Mouse (Mus musculus): ENCODE results near the gene Dock8.

The Dock8 gene

DNA sequence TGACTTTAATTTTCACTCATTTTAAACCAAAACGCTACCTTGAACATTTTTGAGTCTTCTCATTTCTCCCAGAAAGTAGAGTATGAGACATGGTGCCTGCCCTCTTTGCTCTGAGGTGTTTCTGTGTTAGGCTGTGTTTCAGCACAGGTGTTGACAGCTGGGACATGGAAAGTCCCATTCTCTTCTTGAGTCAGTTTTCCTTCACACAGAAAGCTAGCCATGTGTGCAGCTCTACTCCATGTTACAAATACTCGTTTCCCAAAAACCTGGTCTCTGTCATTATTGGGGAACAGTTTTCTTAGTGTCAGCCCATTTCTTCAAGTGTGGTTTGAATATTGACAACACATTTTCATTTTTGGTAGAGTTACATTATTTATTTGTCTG, 63.5 kb downstream of the Dock8 start:
- no peak for DNase-seq

DNA sequence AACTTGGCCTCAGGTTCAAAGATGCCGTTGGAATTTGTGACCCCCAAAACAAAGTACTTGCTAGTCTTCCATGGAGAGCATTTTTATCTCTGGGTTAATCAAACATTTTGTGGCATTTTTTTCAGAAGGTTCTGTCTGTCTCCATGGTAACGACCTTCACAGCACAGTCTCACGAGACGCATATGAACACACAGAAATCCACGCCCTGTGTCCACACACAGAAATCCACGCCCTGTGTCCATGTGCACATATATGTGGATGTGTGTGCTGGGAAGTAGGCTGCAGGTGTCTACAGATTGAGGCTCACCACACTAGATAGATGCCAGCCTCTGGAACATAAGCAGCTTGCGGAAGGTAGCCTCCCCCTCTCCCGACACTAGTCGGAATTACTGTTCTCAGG, 66.9 kb downstream of the Dock8 start:
- DNase-seq, result no peak

DNA sequence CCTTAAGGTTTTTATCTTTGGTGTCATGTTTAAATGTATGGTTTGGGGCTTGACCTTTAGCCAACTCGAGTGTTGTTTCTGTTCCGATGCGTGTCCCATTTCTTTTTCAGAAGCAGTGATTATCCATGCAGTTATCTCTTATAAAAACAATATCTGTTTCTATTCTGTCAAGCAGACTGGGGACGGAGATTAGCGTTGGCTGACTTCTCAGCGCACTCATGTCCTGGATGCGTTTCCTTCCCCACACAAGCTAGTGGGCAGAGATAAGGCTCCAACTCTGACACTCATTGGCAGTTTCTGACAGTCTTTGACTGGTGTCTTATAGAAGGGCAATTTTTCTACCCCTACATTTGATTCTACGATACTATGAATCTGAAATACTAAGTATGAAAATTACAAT, 69.2 kb downstream of the Dock8 start:
- DNase-seq, result no peak

DNA sequence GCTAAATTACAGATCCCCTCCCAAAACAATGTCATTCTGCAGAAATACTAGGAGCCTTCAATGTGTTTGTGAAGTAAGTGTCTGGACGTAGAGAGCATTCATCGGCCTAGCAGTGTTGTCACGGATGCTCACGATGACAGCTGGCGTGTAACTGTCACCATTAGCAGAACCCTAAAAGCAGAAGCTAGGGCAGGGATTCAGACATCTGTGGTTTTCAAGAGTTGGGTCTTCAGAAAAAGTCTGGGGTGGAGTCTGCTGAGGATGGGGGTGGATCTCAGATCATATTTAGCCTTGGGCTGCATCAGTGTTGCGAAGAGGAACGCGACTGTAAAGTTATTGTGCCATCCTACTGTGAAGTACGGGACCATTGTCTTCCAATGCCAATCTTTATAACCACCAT, 73.2 kb downstream of the Dock8 start:
- DNase-seq, result no peak

DNA sequence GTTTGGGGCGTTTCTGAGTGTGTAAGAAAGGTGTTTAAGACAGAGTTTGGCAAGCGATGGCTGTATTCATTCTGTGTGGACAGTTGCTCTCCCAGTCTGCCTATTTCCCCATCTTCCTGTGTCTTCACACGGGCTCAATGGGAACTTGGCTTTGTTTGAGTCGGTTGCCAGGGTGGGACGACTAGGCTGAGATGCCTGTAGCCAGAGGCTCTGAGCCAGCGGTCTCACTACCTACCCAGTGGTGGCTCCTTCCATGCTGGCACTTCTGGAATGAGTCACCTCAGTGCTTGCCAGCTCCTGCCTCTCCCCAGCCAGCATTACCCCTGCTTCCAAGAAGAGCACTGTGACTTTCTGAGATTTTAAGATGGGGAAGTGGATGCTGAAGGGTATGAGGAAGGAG, 75.4 kb downstream of the Dock8 start:
- DNase-seq, result peak; percentile 9

DNA sequence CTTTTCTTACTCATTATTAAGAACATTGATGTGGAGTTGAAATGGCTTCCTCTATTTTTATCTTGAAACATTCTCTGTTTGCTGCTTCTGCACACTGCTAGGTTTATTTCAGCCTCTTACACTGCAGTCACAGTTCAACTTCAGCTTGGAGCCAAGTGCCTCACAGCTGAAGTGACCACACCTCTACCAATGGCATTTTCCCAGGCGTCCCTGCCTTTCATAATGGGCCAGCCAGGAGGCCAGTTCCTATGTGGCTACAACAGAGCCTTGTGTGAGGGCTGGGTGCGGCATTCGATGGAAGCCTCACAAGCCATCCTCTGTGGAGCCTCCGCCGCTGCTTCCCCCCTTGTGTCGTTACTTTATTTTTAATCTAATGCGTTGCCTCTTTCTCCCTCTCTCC, 78.3 kb downstream of the Dock8 start:
- DNase-seq, result no peak

DNA sequence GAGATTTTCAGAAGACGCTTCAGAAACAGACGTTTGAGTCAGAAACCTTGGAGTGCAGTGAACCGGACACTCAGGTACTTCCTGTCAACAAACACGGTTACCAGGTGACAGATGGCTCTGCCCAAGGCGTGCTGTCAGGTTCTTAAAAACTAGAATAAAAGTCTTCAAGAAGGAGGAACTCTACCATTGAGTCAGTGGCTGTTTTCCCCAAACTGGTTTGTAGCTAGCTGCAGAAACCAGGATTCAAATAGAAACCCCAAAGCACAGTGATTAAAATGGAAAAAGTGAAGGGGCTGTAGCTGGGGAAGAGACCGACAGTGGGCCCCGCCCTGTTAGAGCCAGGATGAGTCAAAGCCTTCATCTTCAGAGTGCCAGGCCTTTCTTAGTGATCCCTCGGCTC, 78.8 kb downstream of the Dock8 start:
- no peak for DNase-seq

DNA sequence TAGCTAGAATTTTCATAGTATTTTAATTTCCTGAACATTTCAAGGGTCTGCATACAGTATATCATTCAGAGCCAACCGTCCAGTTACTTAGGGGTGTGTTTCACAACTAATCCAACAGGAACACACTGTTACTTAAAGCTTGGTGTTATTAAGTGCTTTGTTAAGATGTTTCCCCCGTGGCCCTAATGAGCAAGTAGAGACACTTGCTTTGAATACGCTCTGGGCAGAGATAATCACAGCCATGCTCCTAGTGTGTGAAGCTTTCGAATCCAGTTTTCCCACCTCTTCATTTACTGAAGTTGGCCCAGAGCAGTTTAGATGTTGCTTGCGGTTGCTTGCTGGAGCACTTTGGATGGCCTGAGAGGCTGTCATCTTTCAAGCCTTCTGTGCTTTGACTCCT, 80.8 kb downstream of the Dock8 start:
- DNase-seq, result no peak

DNA sequence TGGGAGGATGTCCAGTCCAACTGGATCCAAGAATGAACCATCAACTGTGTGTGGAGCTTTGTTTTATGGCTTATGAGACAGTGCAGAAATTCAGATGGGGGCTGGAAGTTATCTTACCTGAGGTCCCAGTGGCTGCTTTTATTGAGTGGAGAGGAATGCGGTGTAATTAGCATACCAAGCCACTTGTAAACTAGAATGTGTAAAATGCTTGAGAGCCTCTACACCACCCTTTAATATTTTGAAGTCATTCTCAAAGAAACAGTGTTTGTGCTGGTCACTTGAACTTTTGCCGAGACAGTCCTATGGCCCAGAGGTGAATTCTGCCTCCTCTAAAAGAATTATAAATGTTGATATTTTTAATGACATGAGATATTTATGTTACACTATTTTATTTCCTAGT, 83.5 kb downstream of the Dock8 start:
- DNase-seq, result no peak

DNA sequence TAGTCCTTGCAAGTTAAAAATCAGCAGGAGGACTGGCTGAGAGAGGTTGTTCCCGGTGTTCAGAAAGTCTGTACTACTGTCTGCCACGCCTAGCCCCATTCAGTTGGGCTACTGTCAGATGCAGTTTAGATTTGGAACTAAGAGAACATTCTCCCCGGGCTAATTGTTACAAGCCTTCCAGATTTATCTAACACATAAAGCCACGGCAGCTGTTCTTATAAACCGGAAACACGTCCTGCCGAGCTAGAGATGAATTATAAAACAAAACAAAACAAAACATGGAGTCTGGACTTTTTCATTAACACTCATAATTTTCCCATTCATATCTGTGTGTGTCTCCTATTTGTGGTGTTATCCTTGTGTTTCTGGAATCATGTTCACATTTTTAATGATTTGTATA, 87.8 kb downstream of the Dock8 start:
- DNase-seq, result no peak

DNA sequence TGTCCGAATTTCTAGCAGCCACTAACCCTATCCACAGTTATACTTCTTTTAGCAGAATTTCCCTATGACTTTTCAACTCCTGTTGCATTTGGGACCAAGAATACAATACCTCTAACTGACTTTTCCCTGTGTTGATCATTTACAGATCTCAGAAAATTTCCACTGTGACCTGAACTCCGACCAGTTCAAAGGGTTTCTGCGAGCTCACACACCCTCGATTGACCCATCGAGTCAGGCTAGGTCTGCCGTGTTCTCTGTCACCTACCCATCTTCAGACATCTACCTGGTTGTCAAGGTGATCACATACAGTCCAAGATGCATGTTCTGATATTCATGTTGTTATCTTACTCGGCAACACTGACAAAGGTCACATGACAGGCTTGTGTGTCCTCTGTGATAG, 90.4 kb downstream of the Dock8 start:
- no peak for DNase-seq

DNA sequence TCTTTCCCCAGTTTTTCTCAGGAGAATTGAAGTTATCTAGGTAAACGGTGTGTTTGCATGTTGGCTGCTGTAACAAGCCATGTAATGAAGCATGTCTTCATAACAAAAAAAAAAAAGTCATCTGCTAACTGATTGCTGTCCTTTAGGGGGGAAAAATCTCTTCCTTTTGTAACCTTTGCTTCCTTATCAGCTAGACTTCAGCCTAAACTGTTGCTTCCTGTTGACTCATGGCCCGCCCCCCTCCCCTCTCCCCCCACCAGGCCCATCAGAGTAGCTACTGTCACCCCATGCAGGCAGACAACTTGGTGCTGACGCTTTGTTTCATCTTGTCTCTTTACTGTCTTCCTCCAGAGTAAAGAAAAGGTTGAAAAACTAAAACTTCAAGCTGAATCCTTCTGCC, 95.8 kb downstream of the Dock8 start:
- no peak for DNase-seq

DNA sequence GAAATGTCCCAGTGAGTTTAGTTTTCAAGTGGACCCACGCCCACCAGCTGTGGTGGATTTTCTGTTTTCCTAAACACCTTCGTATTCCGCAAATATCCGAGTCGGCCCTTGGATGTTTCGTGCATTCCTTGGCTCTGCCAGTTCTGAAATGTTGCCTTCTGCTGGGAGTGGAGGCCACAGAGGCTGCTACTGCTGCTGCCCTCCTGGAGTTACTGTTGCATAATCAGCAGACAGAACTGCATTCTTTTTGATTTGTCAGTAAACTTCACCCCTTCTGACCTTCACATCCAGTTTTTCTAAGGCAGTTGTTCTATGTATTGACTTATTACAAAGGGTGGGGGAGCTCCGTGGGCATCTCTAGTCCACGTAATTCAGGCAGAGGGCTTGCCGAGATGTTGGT, 97.0 kb downstream of the Dock8 start:
- no peak for DNase-seq

DNA sequence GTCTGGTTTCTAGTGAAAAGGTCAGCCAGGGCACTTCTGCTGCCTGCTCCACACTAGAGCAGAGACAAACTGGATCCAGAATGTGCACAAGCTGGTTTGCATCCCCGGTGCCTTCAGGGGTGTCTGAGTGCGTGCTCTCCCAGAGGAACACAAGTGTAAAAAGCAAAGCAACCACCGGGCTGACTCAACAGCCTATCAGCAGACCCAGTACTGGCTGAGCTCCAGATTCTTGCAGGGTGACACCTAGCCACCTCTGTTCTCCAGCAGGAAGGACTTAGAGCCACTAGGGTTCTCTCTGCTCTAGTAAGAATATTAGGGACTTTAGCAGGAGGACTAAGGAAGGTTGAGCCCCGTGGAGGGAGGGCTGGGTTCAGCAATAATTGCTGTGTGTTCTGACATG, 97.7 kb downstream of the Dock8 start:
- DNase-seq, result no peak

DNA sequence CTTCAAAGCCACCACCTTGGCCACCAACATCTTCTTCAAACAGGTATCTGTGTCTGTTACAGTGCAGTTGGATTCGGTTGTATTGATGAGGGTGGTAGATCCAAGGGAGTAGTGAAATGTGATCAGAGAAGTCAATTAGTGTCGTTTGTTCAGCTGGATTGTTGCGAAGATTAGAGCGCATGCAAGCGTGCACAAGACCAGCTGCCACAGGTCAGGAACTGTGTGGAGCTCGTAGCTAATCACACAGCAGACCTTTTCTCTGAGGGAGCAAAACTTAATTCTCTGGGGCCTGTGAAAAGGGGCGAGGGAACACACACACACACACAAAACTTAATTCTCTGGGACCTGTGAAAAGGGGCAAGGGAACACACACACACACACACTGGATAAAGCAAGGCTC, 98.2 kb downstream of the Dock8 start:
- DNase-seq, result no peak

DNA sequence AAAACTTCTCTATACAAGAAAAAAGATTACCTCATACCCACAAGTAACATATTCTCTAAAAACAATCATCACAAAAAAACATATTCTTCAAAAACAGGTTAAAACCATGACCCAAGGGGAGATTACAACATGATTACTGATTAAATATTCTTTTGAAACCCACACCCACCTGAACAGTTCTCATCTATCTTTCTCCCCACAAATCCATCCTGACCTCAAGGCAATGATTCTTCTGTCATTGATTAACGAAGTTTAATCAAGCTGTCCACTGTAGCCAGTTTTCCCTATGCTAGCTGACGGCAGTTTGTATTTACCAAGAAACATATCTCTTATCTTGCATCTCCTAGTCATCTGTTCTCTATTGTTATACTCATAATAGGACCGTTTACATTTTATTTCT, 98.6 kb downstream of the Dock8 start:
- DNase-seq, result no peak

DNA sequence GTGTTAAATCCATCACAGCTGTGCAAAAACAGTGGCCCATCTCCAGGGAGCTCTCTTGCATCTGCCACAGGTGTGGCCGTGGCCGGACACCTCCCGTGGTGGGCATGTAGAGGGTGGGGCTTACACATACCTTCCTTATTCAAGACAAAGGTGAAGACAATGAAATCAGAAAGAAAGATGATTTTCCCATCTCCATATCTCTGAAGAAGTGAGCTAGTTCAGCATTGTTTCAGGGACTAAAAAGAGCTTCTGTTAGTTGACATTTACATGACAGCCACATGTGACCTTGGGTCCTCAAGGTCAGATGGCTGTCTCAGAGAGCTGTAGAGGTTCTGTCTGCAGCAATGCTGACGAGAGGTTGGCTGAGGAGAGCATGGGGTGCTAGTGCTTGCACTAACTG, 99.6 kb downstream of the Dock8 start:
- DNase-seq, result no peak

DNA sequence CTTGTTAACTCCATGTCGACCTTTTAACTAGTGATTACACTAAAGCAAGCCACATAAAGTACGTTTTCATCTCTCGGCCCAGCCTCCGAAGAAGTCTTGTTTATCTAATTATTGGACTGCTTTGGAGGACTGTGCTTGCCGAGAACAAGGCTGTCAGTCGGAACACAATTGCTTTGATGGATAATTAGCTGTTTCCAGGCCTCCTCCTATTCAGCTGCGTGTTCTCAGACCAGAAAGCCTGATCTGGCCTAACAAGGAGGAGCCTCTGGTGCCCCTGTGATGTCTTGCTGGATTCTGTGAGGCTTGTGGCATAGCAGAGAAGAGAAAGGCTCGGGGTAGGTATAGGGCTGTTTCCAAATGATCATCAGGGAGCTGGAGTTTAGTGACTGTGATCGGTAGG, 106.3 kb downstream of the Dock8 start:
- DNase-seq, result no peak

DNA sequence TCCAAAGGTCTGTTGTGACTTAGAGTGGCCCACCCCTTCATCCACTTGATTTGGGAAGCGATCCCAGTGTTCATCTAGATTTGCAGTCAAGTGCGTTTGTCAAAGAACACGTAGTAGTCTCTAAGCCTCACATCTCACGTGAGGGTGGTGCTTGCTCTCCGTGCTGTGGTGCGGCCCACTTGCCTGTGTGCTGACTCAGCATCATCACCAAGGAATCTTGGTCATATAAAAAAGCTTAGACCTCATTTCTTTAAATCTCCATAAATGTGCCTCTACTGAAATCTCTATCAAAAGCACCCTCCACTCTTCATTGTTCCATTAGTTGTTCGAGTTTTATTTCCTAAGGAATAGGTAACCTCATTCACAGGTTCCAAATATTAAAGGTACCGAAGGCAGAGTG, 107.0 kb downstream of the Dock8 start:
- no peak for DNase-seq

DNA sequence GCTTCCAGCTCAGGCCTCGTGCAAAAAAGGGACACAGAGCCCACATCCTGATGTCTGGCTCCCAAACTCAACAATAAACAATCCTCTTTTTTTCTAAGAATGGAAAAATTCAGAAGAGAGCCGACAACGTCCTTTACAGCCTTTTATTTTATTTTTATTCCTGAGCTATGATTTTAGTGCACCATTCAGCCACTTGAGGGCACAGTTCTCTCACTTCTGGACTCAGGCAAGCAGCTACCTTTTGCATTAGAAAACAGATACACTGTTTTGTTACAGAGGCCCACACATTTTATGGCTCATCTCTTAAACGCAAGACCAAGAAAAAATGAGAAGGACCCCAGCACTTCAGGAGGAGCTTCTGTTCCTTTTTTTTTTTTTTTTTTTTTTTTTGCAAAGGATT, 108.1 kb downstream of the Dock8 start:
- DNase-seq, result no peak

DNA sequence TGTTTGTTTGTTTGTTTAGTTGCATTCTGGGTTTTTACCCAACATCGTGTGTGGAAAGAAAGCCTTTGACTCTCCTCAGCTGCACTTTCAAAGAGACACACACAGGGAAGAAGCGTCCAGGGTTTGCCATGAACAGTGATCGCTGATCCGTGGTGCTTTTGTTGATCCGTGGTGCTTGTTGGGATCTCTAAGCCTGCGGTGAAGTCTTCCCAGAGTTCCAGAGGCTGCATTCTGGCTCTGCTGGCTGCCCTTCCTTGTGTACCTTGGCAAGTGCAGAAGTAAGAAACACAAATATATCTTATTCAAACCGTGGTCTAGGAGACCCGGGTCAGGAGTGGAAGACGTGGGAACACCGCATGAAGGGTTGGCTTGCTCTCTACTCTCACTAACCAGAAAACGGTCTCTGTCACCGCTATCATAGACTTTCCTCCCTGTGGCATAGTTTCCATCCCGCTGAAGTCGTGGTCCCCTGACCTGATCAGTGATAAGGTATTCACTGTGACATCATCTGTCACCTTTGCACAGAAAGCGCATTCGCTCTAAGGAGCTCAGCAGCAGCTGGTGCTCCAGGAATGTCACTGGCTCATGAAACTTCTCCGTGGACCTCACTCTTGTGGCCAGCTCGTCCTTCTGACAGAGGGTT, 112.4 kb downstream of the Dock8 start:
- DNase-seq, result no peak

DNA sequence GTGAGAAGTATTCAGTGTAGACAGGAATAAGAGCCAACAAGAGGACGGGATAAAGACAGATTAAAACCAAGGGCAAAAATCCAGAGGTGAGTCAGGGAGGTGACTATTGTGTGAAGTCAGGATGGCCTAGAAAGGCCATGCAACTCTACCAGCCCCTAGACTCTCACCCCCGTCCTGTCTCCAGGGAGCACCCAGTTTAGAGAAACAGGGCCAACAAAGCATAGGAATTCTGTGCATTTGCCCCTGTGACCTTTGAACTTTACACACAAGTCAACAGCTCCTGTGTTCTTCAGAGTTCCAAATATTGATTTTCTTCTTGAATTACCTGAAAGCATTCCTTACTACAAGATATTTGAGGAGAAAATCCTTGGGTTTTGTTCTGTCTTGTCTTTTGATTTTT, 117.6 kb downstream of the Dock8 start:
- no peak for DNase-seq

DNA sequence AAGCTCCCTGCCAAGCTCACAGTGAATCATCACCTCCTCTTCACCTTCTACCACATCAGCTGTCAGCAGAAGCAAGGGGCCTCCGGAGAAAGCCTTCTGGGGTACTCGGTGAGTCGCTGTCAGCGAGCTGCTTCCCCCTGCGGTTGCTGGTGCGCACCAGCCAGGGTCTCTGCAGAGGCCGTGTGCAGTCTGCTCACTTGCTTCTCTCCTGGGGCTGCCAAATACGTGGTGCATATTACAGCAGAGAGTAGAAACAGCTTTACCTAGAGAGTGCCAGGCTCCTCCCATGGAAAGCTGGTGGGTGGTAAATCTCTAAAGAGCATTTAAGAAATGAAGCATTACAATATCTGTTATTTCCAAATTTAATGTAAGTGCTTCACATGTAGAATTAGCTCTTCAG, 123.1 kb downstream of the Dock8 start:
- peak; percentile 18 for DNase-seq

DNA sequence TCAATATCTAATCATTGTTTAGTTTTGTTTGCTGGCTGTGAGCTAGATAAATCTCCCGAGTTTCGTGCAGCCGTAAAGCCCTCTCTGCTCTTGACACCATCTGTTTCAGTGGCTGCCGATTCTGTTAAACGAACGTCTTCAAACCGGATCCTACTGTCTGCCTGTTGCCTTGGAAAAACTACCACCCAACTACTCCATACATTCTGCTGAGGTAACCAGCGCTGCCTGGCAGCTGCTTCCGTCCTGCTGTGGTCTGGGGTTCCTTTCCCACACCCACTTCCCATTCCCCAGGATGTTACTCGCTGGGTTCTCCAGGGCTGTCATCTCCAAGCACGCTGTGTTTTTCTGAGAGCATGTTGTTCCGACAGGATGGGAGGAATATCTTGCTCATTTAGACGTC, 123.7 kb downstream of the Dock8 start:
- peak; percentile 14 for DNase-seq

DNA sequence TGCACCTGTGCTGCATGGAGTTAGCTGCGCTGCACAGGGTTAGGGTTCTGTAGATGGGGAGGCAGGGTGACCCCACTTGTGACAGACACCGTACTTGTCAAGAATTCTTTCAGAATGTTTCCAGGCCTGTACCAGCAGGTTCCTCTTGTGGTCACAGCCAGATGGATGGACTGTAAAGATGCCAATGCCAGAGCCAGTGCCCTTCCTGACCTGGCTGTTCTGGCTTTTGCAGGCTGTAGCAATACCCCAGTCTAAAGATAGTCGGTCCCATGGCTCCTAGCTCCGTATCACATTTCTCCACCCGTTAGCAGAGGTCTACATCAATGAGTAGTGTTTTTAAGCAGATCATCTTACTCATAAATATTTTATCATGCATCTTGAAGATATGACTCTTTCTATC, 124.1 kb downstream of the Dock8 start:
- no peak for DNase-seq

DNA sequence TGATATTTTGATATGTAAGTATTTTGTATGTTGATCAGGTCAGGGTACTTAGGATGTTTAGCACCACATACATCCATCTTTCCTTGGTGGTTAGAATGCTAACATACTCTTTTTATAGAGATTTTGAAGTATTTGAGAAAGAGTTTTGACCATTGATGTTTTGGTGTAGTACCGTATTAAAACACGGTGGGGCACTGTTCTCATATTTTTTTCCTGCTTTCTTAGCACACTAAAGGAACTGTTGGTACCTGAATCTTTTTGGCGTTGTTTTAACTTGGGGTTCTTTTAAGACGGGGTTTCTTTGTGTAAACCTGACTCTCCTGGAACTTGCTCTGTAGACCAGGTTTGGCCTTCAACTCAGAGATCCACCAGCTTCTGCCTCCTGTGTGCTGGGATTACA, 133.0 kb downstream of the Dock8 start:
- no peak for DNase-seq
